Mouse (Mus musculus): Measurements from ENCODE around the gene Fam114a1.

Fam114a1 gene

GRCm38 (mm10) chr5:65057596-65057995, 87.7 kb downstream of the Fam114a1 start:
- no peak for DNase-seq (ENCODE audit: low read depth)

DNA sequence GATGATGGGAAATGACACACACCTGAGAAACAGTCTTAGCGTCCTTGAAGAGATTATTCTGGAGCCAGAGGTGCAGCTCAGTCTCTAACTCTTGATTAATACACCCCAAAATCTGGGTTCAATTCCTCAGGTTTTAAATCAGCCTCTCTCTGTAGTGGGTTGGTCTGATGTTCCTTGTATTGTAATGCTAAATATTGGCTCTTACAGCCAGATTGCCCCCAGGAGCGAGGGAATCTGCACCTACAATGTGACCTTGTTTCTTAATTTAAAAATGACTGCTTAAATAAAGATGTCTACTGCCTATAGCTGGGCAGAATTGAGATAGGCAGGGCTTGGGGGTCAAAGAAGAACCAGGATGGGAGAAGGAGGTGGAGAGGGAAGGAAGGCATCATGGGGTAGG, 89.9 kb downstream of the Fam114a1 start:
- no peak for DNase-seq (ENCODE audit: low read depth)

DNA sequence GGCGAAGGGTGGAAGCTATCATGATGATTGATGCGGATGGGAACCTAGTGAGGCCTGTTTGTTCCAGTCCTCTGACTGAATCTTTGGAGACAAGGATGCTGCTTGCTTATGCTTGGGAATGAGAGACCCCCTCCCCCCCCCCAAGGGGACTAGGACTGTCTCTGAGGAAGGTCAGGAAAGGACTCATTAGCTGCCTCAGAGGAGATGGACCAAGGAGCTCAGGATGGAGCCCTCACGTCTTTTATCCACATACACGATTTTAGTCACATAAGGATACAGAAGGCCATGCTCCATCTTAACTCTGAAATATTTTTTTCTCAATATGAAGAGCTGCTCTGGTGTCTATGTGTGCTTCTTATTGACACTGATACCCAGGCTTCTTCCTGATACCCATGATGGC, 92.4 kb downstream of the Fam114a1 start:
- DNase-seq (ENCODE audit: low read depth): no peak

- DNase-seq (ENCODE audit: low read depth): no peak
Observed at GRCm38 (mm10) chr5:65063266-65063665, 93.4 kb downstream of the Fam114a1 start.

- DNase-seq (ENCODE audit: low read depth): no peak
Observed at GRCm38 (mm10) chr5:65068166-65068565, 98.3 kb downstream of the Fam114a1 start.

- no peak for DNase-seq (ENCODE audit: low read depth)
Observed at GRCm38 (mm10) chr5:65069872-65070271, 100.0 kb downstream of the Fam114a1 start.

DNA sequence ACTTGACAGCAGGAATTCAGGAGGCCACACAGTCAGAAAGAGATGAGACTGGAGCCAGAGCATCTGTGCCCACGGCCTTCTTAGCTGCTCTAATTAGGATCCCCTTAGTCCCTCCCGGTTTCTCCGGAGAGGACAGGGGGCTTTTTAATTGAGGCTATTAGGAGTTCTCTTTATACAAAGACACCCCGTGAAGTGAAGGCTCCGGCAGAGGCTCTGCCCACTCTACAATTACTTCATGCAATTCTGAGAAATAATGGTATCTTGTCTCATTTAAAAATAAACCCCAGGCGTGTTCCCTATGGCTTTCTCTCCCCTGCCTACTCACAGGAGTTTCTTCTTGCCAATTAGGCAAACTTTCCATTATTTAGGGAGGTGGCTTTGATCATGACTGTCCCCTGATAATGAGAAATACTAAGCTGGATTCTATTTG, 101.8 kb downstream of the Fam114a1 start:
- DNase-seq (ENCODE audit: low read depth): no peak

DNA sequence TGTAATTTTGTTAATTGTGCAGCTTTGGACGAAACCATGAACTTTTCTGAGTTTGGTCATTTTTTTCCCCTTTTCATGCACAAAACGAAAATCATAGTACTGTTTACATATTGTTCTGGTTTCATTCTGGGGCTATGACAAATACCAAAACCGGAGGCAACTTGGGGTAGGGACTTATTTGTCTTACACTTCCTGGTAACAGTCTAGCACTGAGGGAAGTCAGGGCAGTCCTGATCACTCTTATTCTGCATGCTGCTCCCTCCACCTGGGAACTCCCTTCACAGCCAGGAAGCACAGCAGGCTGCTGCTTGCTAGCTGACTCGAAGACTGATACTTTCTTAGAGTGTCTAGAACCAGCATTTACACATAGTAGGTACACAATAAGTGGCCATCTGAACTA, 103.4 kb downstream of the Fam114a1 start:
- no peak for DNase-seq (ENCODE audit: low read depth)

DNA sequence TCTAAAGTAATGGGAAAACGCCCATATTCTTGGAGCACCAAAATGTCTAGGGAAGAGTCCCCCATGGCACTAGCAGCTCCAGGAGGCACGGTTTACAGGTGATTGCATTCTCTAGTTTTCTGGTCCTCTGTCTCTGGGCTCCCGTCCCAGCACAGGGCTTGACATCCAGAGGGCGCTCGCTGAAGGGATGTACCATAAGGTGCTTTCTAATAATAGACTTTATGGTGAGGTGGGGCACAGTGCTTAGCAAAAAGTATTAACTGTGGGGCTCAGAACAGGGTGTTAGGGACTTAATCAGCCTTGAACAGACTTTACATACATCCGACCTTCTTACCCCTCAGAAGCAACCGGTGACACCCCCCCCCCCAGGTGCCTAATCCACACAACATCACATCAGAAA, 104.8 kb downstream of the Fam114a1 start:
- DNase-seq (ENCODE audit: low read depth): no peak

DNA sequence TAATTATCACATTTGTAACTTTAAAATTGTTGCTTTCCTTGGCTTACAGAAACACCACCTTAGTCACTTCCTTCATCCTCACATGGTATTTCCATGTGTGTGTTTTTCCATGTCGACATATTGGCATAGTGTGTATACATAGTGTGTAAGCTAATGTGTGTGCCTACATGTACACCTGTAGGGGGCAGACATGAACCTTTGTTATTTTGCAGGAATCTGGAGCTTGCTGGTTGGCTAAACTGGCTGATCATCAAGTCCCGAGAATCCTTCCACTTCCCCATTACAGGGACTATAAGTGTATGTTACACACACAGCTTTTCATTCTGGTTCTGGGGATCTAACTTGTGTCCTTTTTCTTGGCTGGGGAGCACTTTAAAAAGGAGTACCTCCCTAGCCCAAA, 106.2 kb downstream of the Fam114a1 start:
- DNase-seq (ENCODE audit: low read depth): no peak

GRCm38 (mm10) chr5:65076748-65077147, 106.9 kb downstream of the Fam114a1 start:
- no peak for DNase-seq (ENCODE audit: low read depth)

- no peak for DNase-seq (ENCODE audit: low read depth)
Observed at GRCm38 (mm10) chr5:65078081-65078480, 108.2 kb downstream of the Fam114a1 start.

DNA sequence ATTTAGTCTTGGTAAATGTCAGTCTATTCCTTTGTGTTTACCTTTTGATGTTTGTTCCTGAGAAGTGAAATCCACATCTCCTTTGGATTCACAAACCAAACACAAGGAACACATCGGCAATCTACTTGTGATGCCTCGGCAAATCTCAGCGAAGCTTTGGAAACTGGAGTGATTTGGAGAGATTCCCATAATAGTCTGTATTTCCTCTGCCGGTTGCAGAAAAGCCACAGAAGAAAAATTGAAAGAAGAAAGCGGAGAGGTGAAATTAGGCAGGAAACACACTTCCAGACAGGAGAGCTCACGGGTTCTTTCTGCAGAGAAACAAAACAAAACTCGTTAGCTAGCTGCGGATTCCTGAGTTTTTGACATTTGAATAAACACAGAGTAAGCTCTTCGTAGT, 110.0 kb downstream of the Fam114a1 start:
- no peak for DNase-seq (ENCODE audit: low read depth)

- no peak for DNase-seq (ENCODE audit: low read depth)
Observed at GRCm38 (mm10) chr5:65081836-65082235, 112.0 kb downstream of the Fam114a1 start.

DNA sequence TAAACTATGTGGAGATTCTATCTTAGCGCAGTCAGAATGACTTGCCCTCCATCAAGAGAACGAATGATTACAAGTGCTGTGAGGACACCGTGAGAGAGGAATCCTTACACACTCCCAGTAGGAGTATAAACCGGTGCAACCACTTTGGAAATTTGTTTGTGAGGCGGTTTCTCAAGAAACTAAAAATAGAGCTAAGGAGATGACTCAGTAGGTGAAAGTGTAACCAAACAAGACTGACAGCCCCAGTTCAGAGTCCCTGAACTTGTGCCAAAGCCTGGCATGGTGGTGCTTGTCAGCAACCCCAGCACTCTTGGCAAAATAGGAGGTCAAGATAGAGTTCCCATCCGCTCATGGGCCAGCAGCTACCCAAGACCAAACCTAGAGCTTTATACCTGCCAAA, 116.7 kb downstream of the Fam114a1 start:
- DNase-seq (ENCODE audit: low read depth): no peak

GRCm38 (mm10) chr5:65089707-65090106, 119.8 kb downstream of the Fam114a1 start:
- DNase-seq (ENCODE audit: low read depth): no peak

DNA sequence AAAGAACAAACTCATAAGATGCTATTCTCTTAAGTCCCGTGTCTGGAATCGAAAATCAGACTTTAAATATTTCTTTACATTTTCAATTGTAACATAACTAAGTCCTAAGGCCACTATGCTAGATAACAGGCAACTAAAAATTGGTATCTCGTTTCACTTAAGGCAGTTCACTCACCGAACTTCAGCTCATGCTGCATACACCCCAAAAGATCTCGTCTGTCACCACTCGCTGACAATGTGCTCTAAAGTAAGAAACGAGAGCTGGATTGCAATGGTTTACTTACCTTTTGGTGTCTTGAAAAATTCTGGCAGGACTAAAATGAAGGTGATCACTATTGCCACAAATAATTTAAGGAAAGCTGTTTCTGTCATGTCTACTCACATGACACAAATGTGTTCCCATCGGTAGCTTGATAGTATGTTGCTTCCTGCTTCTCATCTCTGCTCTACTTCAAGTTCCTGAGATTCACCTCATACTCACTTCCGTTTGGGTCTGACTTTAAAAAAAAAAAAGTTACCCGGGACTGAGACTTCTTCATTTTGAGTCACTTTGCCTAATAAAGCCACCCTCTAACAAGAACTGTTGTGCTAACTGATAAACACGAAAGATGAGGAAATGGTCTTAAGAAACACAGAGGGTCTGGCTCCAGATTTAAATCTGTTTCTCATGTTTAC, 121.5 kb downstream of the Fam114a1 start:
- DNase-seq (ENCODE audit: low read depth): no peak
